Mouse (Mus musculus): ENCODE results near the gene Phf11a. TPM values are rescaled to one million over a fixed set of nuclear protein-coding genes. Genes with fewer than 3 reads are reported as not detected.
"Not testable (repeated sequence)": the region's sequence is repeated elsewhere in the genome, so short reads cannot be mapped to it uniquely, and the experiment has no call there.

Gene Phf11a
- total RNA-seq (2021) = not detected
- long read RNA-seq = 0 reads

GRCm38 (mm10) chr14:59297391-59297790 lies at the start of gene Phf11a:
TSS of gene Phf11a (minus strand) at chr14:59297522.
- DNase-seq (ENCODE audit: low spot score in 2 of 2) = not testable (repeated sequence)

- not testable (repeated sequence) for DNase-seq (ENCODE audit: low spot score in 2 of 2)
These were observed 43.9 kb upstream of the Phf11a start, which contains the start of gene Phf11b for GRCm38 (mm10) chr14:59341189-59341588. TSS of gene Phf11b (minus strand) at chr14:59341351.

- no peak for DNase-seq (ENCODE audit: low spot score in 2 of 2)
These were observed 42.2 kb upstream of the Phf11a start for GRCm38 (mm10) chr14:59339541-59339940.

DNA sequence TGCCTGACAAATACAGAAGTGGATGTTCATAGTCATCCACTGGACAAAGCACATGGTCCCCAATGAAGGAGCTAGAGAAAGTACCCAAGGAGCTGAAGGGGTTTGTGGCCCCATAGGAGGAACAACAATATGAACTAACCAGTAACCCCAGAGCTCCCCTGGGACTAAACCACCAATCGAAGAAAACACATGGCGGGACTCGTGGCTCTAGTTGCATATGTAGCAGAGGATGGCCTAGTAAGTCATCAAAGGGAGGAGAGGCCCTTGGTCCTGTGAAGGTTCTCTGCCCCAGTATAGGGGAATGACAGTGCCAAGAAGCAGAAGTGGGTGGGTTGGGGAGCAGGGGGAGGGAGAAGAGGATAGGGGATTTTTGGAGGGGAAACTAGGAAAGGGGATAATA lies 38.7 kb upstream of the Phf11a start:
- DNase-seq (ENCODE audit: low spot score in 2 of 2) = not testable (repeated sequence)

DNA sequence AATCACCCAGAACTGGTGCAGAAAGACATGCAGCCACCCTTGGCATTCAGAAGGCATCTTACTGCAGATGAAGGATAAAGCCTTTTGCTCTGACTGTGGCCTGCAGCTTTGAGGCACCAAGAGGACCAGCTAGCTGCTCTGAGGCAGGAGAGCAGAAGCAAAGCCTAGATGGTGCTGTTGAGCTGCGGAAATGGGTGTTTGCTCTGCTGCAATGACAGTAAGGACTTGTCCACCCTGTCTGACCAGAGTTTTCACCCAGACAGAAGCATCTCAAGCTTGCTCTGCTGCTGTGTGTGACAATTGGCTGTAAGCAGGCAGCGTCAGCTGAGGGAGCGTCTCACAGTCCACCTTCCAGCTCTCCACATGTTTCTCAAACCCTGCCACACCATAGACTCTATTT lies 33.2 kb upstream of the Phf11a start:
- peak; percentile 26 to 36 for DNase-seq (ENCODE audit: low spot score in 2 of 2)

GRCm38 (mm10) chr14:59319970-59320369 lies 22.6 kb upstream of the Phf11a start:
- DNase-seq (ENCODE audit: low spot score in 2 of 2) = not testable (repeated sequence)

DNA sequence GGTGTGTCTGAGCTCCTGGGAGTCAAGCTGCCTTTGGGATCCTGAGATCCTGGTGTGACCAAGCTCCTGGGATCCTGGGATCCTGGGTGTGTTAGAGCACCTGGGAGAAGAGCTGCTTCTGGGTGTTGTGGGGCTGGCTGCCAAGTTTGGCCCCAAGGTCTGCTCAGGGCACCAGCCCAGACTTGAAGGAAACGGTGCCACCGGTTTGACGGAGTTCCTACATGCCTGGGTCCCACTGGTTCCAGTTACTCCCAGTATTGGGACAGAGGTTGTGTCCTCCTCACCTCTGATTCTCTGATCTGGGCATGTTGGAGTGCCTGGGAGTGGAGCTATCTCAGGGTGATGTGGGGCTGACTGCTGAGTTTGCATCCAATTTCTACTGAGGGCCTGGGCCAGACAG lies 21.7 kb upstream of the Phf11a start:
- not testable (repeated sequence) for DNase-seq (ENCODE audit: low spot score in 2 of 2)

DNA sequence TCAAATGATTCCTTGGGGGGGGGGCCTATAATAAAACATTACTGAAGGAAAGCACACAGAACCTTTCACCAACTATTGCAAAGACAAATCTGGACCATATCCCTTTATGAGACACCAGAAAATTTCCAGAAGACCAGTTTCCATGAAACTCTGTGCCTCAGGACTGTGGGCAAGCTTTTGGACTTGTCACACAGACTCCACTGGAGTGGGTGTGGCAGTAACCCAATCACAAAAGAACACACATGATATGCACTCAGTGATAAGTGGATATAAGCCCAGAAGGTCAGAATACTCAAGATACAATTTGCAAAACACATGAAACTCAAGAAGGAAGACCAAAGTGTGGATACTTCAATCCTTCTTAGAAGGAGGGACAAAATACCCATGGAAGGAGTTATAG lies 5.6 kb downstream of the Phf11a start:
- not testable (repeated sequence) for DNase-seq (ENCODE audit: low spot score in 2 of 2)

GRCm38 (mm10) chr14:59274961-59275360 lies 22.4 kb downstream of the Phf11a start:
- DNase-seq (ENCODE audit: low spot score in 2 of 2) = not testable (repeated sequence)

DNA sequence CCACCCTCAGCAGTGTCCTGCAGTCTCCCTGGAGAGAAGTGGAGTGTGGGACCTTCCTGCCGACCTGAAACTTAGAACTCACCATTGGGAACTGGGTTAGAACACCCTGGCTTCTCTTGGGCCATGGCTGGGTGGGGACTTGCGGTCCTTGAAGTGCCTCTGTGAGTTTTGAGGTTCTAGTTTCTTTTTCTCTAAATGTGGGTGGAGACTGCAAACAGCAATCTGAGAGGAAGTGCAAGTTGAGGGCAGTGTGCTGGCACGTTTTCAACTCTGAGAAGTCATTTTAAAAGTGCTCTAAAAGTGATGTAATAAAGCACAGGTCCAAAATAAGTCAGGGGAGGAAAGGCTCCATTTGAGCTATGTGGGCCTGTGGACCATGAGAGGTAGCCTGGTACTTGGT lies 37.3 kb downstream of the Phf11a start, which contains the start of gene Gm6904:
Gene Gm6904, minus strand, starts transcription at position 161 of the 400 bp plus-strand sequence.
- no peak for DNase-seq (ENCODE audit: low spot score in 2 of 2)

GRCm38 (mm10) chr14:59255861-59256260 lies 41.5 kb downstream of the Phf11a start:
- DNase-seq (ENCODE audit: low spot score in 2 of 2) = not testable (repeated sequence)

- DNase-seq (ENCODE audit: low spot score in 2 of 2) = peak; percentile 19 to 20
These were observed 47.0 kb downstream of the Phf11a start for GRCm38 (mm10) chr14:59250350-59250749.

GRCm38 (mm10) chr14:59233635-59234034 lies 63.7 kb downstream of the Phf11a start:
- DNase-seq (ENCODE audit: low spot score in 2 of 2) = no peak

- DNase-seq (ENCODE audit: low spot score in 2 of 2) = no peak
These were observed 65.3 kb downstream of the Phf11a start for GRCm38 (mm10) chr14:59232003-59232402.

- DNase-seq (ENCODE audit: low spot score in 2 of 2) = no peak
These were observed 66.9 kb downstream of the Phf11a start for GRCm38 (mm10) chr14:59230331-59230966.

GRCm38 (mm10) chr14:59229822-59230221 lies 67.5 kb downstream of the Phf11a start:
- DNase-seq (ENCODE audit: low spot score in 2 of 2) = no peak

Other genes with a start within 250 kb of the Phf11a start
- gene 1700129C05Rik, start 154.6 kb downstream of the Phf11a start, total RNA-seq (2021) = not detected
- gene Gm5142, start 118.8 kb downstream of the Phf11a start, total RNA-seq (2021) = not detected
- gene Rcbtb1, start 96.3 kb downstream of the Phf11a start, total RNA-seq (2021) = 10 to 100 TPM; 30.7 to 32.3 TPM
- not detected for gene Gm6904, start 37.3 kb downstream of the Phf11a start, total RNA-seq (2021)
- gene Phf11b, start 43.8 kb upstream of the Phf11a start, total RNA-seq (2021) = not detected
- under 1 TPM; 0.27 to 0.33 TPM for gene Phf11d, start 67.9 kb upstream of the Phf11a start, total RNA-seq (2021)
- gene Phf11c, start 97.9 kb upstream of the Phf11a start, total RNA-seq (2021) = under 1 TPM; 0.55 to 0.60 TPM
- 1 to 10 TPM; 5.6 to 6.3 TPM for gene Setdb2, start 143.4 kb upstream of the Phf11a start, total RNA-seq (2021)
- 10 to 100 TPM; 17.3 to 25.8 TPM for gene Cab39l, start 143.4 kb upstream of the Phf11a start, total RNA-seq (2021)